Mouse (Mus musculus): ENCODE data around the gene Med28.

Gene Med28

GRCm38 (mm10) chr5:45510071-45510470 lies 10.0 kb upstream of the Med28 start:
- no peak for DNase-seq (ENCODE audit: extremely low spot score, low read depth, low spot score)

DNA sequence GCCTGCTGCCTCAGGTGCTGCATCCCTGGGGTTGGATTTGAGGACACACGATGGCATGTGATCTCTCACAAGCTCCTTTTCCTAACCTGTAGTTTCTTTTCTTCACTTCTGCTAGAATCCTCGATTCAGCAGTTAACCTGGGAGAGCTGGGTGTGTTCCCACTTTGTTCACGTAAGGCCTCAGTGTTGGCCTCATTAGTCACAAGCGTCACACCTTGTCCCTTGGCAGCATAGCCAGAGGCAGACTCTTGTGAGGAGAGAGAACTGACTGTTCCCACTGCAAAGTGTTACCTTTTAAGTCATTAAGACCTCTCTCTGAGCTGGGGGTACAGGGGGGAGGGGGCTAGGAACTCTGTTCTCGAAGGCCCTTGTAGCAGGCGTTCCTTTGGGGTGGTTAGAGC lies 7.1 kb upstream of the Med28 start:
- no peak for DNase-seq (ENCODE audit: extremely low spot score, low read depth, low spot score)

- no peak for DNase-seq (ENCODE audit: extremely low spot score, low read depth, low spot score)
These were observed 6.5 kb upstream of the Med28 start for GRCm38 (mm10) chr5:45513511-45513910.

GRCm38 (mm10) chr5:45514599-45514998 lies 5.4 kb upstream of the Med28 start:
- no peak for DNase-seq (ENCODE audit: extremely low spot score, low read depth, low spot score)

DNA sequence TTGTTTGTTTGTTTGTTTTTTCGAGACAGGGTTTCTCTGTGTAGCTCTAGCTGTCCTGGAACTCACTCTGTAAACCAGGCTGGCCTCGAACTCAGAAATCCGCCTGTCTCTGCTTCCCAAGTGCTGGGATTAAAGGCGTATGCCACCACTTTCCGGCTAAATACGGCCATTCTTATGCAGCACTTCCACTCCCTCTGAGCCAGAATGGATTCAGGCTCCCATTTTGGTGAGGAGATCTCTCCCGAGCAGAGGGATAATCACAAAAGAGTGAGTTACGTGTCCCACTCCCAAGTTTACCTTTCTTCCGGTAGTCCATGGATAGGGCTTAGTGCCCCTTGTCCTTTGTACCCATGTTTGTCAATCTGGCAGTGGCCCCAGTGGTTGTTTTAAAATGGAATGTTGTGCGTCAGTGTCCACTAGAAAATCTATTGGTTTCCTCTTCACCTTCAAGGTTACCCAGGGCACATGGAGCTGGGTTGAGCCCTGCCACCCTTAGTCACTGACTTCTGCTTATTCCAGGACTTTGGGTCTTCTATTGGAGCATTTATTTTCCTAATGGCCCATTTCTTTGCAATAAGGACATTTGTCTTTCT lies 4.8 kb upstream of the Med28 start:
- DNase-seq (ENCODE audit: extremely low spot score, low read depth, low spot score) = no peak

GRCm38 (mm10) chr5:45520809-45521110 lies 731 bp downstream of the Med28 start:
- no peak for DNase-seq (ENCODE audit: extremely low spot score, low read depth, low spot score)

- DNase-seq (ENCODE audit: extremely low spot score, low read depth, low spot score) = no peak
These were observed 1.6 kb downstream of the Med28 start for GRCm38 (mm10) chr5:45521601-45522000.

DNA sequence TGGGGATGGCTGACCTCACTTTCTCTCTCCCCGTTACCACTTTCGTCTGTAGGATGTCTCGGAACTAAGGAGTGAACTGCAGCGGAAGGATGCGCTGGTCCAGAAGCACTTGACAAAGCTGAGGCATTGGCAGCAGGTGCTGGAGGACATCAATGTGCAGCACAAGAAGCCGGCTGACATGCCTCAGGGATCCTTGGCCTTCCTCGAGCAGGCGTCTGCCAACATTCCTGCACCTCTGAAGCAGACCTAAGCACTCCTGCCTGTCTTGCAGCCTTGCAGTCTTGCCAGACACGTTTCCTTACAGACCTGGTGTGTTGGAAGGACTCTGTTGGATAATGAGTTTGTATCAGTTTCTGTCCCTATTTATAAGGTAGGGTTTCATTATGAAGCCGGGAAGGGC lies 5.1 kb downstream of the Med28 start:
- DNase-seq (ENCODE audit: extremely low spot score, low read depth, low spot score) = no peak

DNA sequence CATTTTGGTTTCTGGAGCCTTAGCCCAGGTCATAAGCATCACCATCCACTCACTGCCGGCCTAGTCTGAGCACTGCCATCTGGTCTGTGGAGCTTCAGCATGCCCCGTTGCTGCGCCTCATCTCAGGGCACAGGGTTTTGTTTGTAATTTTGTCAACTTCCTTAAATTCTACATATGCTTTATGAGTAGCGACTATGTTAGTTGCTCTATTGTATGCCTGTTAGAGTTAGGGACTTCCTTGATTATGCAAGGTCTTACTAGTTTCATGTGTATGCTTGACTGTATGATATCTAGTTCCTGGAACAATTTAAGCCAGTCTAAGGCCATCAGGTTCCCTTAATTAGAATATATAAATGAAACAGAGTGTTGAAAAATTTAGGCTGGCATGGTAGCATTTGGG lies 6.3 kb downstream of the Med28 start:
- no peak for DNase-seq (ENCODE audit: extremely low spot score, low read depth, low spot score)

DNA sequence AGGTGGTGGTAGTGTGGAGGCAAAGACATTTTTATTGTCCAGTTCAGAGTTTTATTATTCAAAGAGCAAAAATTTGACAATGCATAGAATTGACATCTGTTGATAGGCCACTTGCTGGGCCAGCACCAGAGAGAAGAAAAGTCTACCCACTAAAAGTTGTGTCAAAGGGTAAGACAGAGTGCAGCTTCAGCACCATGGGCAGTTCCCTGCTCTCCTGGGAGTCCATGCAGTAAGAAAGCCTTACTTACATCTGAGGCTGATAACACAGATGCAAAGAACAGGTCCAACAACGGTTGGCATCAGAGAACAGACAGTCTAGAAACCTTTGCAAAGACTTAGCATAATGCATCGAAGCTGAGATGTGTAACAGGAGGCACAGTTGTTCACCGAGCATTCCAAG lies 9.7 kb downstream of the Med28 start:
- DNase-seq (ENCODE audit: extremely low spot score, low read depth, low spot score) = no peak

DNA sequence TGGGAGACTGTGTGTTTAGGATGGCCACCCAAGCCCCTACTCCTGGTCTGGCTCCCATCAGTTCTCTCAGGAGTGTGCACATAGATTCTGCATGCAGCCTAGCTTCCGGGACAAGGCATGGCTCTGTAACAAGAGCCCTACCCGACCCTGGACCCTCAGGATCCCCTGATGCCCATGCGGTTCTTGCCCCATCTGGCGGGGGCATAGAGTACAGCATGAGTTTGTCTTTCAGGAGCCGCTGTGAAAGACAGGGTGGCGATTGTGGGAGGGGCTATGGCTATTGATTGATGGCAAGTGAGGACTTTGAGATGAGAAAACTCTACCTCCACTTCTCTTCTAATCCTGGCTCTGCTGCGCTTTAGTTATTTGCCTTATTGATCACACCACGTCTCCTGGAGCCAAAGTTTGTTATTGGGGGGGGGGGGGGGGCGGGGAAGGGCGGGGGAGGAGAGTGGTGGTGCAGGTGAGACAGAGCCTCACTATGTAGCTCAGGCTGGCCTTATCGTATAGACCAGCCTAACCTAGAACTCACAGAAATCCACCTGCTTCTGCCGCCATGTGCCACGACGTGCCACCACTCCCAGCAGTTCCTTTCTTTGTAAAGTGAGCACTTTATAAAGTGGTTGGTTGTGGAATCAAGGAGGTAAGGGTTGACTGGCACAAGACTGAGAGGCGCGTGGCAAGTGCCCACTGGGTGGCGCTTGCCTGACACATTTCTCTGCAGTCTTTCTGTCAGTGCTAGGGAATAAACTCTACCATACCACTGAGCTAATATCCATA lies 14.5 kb downstream of the Med28 start:
- DNase-seq (ENCODE audit: extremely low spot score, low read depth, low spot score) = no peak

- no peak for DNase-seq (ENCODE audit: extremely low spot score, low read depth, low spot score)
These were observed 15.1 kb downstream of the Med28 start for GRCm38 (mm10) chr5:45535177-45535576.

GRCm38 (mm10) chr5:45539502-45539901 lies 19.5 kb downstream of the Med28 start:
- no peak for DNase-seq (ENCODE audit: extremely low spot score, low read depth, low spot score)

DNA sequence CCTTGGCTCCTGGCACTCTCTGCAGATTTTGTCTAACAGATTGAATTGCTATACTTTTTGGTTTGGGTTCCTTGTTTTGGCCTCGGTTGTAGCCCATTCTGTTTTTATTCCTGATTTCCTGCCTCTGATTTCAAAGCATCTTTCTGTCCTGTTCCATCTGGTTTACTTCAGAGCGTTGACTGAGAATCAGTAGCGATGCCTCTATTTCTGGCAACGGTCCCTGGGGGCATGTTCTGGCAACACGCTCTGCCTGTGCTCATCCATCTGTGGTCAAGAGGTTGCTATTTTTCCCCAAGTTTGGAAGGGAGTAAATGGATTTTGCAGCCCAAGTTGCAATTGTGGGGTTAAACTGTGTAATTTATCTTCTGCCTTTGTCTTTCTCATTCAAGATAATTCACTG lies 23.3 kb downstream of the Med28 start:
- no peak for DNase-seq (ENCODE audit: extremely low spot score, low read depth, low spot score)

DNA sequence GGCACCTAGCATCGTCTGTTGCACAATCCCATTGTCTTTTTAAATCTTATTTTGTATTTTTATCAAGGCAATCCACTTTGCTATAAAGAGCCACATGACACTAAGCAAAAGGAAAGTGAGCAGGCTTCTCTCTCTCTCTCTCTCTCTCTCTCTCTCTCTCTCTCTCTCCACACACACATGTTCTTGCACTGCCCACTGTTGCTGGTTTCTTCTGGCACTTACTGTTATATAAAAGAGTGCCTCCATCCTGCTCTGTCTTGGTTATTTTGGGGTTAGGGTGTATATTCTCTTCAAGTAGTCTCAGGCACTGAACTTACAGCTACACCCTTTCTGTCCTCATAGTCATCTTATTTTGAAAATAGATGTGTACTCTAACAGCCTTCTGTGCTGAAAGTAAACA lies 29.6 kb downstream of the Med28 start:
- no peak for DNase-seq (ENCODE audit: extremely low spot score, low read depth, low spot score)

- DNase-seq (ENCODE audit: extremely low spot score, low read depth, low spot score) = no peak
These were observed 44.0 kb downstream of the Med28 start for GRCm38 (mm10) chr5:45564054-45564453.

DNA sequence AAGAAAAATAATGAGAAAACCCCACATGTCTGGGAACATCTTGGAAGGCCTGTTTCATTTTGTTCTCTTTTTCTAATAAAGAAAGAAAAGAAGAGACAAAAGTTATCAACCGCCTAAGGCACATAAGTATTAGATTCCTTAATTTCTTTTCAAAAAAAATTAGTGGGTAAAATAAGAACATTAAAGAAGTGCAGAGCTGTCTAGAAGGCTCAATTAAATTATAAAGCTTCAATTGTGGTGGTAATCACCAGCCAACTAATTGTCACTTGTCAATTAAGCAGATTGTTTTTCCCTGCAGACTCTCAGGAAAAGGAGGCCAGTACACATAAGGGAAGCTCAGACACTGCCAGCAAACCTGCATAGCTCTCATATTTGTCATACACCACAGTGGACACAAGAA lies 45.8 kb downstream of the Med28 start:
- DNase-seq (ENCODE audit: extremely low spot score, low read depth, low spot score) = no peak

GRCm38 (mm10) chr5:45572816-45573215 lies 52.8 kb downstream of the Med28 start:
- DNase-seq (ENCODE audit: extremely low spot score, low read depth, low spot score) = peak; percentile 33

GRCm38 (mm10) chr5:45576716-45577115 lies 56.7 kb downstream of the Med28 start:
- DNase-seq (ENCODE audit: extremely low spot score, low read depth, low spot score) = no peak

DNA sequence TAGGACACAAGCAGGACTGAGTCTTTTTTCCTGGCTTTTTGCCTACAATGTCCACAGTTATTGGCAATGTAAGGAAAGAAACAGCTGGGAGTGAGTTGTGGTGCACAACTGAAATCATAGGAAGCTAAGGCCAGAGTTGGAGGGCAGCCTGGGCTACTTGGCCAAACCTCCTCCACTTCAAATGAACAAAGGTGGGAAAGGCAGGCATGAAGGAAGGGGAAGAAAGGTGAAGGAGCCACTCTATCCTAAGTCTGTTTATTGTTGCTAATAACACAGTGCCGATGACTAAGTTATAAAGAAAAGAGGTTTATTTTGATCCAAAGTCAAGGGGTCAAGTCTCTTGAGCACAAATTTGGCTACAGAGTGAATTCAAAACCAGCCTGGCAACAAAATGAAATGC lies 57.3 kb downstream of the Med28 start:
- no peak for DNase-seq (ENCODE audit: extremely low spot score, low read depth, low spot score)

Data from hindlimb bud, embryonic 11.5 days (tissue).